Mouse (Mus musculus): Measurements from ENCODE around the gene Sel1l3.

The Sel1l3 gene

DNA sequence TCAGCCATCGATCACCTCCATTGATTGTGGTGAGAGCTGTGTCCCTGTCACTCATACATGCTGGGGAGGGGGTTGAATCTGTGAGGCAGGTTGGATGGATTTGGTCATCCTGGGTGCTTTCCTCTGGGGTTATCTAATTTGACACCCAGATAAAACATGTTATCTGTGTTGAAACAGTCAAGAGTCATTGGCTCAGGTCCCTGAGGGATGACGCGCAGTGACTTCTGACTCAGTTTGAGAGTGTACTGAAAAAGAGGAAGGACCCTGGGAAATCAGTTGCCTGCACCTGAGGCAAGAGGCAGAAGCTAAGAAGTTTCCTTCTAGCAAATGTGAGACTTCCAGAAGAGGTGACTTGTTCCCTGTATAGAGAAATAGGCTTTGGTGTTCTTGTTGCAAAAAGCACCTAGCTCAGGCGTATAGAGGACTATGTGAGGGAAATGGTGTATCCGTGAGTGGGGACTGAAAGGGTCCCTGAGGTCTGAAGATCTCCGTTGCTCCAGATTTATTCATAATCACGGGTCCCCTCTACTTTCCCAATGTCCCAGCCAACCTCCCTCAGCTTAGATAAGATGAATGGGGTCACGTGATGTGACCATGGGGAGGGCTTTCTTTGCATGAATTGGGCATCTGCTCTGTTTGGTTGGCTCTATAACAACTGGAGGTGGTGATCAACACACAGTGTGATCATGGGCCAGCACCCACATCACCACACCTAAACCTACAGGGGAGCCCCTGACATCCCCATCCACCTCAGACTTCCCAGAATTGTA lies 73.4 kb downstream of the Sel1l3 start:
- DNase-seq: no peak

DNA sequence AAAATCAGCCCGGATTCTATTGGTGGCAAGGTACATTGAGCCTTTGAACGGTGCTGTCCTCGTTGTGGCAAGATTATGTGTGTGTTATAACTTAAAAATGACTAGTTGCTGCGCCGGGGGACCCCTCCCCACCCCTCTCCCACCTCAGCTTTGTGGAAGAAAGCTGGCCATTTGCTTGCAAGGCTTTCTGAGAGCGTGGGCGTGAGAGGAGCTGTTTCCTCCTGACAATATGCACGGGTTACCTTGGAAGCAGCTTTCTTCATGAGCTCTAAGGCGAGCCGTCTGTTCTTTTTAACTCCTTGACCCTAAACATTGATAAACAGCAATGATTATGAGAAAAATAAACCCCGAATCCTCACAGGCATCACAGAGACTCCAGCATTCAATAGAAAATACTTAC lies 74.2 kb downstream of the Sel1l3 start:
- no peak for DNase-seq

DNA sequence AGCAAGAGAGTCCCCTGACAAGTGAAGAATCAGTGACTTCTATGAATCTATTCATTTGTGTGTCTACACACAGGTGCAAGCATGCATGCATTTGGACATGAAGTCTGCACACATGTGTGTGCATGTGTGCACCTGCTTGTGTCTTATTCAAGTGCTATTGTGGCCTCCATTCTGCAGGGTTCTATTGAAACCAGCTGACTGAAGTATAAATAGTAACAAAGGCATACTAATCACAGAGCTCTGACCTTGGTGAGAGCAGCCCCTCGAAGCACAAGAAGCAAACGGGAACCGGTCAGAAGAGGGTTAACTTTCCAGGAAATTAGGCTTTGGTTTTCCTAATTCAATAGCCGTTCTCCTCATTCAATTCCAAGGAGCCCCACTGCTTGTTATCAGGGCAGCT lies 74.6 kb downstream of the Sel1l3 start:
- DNase-seq: no peak

DNA sequence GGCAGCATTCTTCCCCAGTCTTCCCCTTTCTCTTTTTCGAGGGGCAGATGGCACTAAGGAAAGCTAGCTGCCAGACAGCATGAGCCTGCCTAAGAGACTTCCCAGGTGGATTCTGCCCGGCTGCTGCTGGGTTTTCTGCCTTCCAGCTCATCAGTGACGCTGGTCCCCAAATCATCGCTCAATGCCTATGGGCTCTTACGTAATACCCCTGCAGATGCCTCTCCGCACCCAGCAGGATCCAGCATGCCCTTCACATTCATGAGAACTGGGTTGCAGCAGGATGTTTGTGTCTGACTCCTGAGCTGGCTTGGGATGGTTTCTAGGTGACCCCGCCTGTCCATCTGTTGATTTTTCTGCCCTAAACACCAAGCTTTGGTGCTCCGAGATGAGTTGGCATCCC lies 75.7 kb downstream of the Sel1l3 start:
- peak; percentile 64 to 69 for DNase-seq

DNA sequence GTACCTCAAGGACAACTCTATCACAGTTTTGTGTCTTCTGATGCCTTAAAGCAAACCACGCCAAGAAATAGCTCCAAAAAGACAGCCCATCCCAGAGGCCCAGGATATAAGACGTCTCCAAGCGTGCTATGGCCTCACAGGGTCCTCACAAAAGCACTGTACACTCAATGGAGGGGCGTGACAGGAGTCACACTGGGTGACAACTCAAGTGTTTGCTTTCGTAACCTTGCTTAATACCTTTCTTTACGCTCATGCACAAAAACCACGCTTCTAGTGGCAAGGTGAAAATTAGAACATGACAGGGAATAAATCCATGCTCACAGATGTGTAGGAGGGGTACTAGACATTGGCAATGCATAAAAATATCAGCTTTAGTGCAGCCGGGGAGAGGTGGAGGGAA lies 77.7 kb downstream of the Sel1l3 start:
- DNase-seq: no peak

DNA sequence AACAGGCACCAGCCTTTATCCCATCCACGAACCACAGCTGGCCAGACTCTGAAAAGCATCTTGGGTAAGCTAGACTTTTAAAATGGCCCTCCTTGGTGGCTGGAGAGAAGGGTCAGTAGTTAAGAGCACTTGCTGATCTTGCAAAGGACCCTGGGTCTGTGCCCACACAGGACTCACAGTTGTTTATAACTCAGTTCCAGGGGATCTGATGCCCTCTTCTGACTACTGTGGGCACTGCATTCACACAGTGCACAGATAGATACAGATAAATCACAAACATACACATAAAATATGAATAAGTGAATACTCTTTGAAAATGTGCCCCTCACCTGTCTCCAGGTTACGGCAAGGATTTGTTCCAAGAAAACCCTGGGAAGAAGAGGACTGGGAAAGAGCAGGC lies 79.7 kb downstream of the Sel1l3 start:
- DNase-seq: no peak

DNA sequence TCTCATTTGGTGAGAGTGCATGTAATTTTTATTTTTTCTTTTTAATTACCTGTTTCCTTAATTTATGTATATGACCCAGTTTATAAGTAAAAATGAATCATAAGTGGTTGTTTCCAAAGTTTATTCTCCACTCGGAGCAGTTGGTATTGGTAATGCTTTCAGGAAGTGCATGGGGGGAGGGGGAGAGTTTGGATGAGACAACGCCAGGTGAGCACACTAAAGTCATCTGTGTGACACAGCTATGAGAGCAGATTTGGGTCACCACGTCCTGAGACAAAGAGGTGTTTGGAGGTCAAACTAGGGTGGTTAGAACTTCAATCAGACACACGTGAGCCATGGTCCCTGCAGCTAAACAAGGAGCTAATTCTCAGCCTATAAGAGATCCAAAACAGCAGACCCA lies 89.0 kb downstream of the Sel1l3 start:
- no peak for DNase-seq

DNA sequence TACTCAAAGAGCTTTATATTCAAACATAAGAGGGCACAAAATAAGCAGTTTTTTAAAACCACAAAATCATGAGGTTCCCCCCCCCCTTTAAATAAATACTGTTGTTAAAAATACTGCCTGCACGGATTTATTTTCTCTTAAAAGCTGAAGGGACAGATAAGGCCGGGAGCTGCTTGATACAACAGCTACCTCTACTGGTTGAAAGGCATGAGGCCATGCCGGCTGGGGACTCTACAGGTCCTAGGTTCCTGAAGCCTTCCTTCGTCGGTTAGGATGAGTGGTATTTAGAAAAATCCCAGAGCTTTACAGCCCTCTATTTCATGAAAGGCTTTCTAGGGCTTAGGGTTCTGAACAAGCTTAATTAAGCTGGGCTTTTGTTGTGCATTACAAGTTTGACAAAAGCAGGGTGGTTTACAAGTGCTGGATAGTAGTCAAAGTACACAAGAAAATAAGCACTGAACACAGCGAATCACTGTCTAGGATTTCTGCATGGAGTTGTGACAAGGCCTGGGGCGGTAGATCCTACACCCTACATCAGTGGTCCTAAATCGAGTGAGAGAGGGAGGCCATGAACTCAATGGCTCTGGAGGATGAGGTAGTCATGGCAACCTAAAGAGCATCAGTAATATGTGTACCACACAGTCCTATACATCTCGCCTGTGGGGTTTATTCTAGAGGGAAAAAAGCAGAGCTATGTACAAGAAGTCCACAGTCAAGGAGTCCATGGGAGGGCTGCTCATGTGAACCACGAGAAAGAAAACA lies 90.0 kb downstream of the Sel1l3 start:
- DNase-seq: peak; percentile 57 to 58

DNA sequence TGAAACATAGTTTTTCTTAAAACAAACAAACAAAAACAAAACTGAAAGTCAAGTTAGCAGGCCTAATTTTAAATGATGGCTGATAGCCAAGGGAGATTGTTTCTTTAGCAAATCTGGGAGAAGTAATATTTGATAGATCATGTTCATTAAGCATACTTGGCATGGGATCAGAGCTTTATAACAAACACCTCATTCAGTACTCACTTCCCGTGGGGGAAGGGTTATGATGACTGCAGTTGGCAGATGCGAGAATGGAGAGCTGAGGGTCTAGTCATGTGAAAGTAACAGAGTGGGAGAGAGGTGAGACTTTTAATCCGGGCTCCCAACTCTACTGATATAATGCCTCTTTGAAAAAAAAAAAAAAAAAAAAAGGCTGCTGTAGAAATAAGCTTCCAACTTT lies 94.0 kb downstream of the Sel1l3 start:
- no peak for DNase-seq

DNA sequence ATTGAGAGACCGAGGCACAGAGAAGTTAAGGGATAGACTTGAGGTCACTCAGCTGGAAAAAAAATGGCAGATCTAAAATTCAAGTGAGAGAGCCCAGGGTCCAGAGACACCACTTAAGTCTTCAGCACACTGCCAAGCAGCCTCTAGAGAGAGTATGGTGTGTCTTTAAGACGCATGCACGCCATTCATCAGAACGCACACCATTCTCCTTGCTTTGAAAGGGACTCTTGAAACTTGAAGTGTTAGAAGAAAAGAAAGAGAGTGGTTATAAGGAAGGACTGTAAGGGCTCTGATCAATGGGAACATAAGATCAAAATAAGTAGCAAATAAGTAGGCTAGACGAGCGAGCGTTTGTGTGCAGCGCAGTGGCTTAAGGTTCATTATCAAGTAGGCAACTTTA lies 95.5 kb downstream of the Sel1l3 start:
- DNase-seq: no peak

DNA sequence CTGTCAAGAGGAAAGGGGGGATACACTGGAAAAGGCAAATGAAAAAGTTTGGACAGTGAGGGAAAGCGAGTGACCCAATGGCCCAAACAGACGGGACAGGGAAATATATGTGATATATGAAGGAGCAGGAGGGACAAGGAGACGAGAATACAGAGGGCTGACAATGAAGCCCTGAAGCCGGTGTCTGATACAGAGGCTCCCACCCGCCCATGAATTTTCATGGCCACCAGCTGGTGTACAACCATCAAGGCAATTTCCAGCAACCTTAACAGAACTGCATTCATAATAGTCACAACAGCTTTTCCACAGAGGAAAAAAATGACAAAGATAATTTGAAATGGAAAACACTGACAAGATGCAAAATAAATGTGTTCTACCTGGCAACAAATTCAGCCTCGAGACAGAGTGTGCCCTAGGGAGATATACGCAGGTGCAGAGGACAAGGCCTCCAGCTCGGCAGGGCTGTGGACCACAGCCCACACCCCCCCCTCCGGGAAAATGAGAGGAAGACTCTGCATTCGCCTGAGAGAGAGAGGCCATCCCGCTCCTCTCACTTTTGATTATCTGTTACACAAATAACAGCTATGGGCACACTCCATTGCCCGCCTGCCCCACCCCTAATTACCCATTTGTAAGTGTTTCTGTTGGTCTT lies 99.0 kb downstream of the Sel1l3 start:
- DNase-seq: no peak

DNA sequence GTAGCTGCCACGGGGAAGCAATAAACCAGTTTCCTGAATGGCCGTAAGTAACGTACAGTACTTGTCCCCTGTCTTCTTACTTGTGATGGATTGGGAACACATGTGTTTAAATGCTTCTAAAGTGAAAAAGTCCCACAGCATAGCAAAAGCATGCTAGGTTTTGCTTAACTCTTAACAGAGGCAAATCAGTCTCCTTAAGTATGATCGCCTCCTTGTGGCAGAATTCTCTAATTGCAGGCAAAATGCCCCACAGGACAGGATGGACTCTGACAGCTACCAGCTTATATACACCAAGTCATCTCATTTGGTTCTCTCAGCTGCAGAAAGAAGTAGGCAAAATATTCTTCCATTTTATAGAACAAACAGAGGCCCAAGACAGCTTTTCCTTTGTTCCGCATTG lies 100.8 kb downstream of the Sel1l3 start:
- DNase-seq: no peak

DNA sequence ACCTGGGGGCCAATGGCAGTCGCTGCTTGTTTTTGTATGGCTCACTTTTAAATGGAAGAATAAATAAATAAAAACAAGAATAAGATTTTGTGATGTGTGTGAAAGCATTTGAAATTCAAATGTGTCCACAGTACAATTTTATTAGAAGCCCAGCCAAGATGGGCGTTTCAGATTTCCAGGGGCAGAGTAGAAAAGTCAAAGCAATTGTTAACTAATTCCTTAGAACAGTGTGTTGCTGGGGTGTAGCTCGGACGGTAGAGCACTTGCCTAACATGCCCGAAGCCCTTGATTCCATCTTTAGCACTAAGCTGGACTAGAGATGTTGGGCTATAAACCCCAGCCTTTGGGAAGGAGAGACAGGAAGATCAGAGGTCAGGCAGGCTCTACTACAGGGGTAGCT lies 102.7 kb downstream of the Sel1l3 start:
- no peak for DNase-seq

DNA sequence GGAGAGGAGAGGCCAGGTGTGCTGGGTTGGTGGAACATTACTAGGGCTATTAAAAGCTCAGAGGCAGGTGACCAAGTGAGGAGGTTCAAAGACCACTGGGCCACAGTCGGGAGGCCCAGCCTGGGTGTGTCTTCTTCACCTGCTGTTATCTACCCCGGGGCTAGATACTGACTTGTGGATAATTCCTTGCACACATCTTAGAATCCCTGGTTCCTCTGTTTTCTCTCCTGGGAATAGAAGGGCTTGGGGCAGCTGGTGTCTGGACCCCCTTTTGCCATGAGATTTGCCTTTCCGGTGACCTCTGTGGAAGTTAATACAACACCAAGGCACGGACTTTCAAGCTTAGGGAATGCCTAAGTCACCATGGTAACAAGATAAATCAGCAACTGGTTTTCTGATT lies 103.5 kb downstream of the Sel1l3 start:
- DNase-seq: no peak

DNA sequence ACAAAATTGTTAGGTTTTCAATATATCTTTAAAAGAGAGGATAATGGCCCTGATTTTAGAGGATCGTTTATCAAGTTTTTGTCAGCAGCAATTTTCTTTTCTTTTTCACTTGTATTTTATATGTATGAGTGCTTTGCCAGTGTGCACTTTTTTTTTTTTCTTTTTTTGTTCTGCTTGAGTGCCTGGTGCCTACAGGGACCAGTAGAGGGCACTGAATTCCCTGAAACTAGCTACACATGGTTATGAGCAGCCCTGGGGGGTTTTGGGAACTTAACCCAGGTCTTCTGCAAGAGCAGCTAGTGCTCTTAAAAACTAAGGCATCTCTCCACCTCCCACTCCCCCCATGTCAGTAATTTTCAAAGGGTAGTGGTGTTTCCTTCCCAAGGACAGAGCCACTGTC lies 105.1 kb downstream of the Sel1l3 start:
- DNase-seq: no peak

DNA sequence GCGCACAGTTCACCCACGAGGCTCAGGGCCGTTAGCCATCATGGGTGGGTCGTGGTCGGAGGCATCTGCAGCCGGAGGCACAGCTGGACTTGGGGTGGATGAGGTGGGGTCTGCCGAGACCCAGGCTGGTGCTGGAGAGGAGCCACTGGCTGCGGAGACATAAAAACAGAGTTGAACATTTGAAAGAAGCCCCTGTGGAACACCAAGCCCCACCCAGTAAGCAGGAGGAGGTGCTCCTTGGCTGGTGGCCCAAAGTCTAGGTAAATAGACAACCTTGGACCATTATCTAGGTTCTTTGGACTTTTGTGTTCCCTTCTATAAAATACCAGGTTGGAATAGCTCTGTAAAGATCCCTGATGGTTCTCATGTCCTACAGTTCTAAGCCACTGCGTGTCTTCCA lies 105.7 kb downstream of the Sel1l3 start:
- DNase-seq: no peak

DNA sequence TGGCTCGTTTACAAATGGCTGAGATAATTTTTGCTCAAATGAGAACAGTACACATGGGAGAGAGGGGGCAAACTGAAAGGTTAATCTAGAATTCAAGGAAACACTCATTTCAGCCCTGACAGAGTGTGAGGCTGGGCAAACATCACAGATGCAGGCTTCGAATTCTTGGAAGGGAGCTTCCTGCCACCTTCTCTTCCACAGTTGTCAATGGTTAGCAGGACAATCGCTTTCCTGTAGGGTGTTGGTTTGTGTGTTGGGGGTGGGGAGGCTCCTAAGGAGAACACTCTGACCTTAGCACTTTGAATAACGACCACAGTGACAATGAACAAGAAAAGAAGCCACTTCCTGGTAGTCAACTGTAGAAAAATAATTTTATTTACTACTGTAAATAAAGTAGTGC lies 107.0 kb downstream of the Sel1l3 start:
- no peak for DNase-seq

DNA sequence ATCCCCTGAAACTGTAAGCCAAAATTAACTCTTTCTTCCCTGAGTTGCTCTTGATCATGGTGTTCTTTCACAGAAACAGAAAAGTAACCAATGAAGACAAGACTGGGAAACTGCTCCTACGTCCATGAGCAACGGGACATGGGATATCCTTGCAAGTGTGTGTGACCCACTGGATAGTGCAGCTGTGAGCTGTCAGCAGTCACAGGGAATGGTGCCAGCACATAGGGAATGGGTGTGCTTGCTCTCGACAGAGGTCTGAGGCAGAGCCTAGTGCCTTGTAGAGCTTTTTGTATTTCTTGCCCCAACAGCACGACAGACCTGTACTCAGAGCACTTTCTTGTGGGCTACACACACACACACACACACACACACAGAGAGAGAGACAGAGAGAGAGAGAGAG lies 107.6 kb downstream of the Sel1l3 start:
- no peak for DNase-seq

DNA sequence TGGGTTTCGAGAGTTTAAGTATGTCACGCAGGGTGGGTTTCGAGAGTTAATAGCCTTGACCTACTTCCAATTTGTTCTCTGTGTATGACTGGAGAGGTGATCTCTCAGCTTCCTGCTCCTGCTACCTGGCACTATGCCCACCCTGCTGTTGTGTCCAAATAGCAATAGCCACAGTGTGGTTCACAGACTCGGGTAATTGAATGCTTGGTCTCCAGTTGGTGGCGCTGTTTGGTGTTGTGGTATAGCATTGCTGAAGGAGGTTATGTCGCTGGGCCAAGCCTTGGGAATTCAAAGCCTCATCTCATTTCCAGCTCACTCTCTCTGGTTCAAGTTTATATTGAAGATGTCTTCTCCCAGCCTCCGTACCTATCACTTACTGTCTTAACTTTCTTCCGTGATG lies 108.0 kb downstream of the Sel1l3 start:
- peak; percentile 80 to 84 for DNase-seq

DNA sequence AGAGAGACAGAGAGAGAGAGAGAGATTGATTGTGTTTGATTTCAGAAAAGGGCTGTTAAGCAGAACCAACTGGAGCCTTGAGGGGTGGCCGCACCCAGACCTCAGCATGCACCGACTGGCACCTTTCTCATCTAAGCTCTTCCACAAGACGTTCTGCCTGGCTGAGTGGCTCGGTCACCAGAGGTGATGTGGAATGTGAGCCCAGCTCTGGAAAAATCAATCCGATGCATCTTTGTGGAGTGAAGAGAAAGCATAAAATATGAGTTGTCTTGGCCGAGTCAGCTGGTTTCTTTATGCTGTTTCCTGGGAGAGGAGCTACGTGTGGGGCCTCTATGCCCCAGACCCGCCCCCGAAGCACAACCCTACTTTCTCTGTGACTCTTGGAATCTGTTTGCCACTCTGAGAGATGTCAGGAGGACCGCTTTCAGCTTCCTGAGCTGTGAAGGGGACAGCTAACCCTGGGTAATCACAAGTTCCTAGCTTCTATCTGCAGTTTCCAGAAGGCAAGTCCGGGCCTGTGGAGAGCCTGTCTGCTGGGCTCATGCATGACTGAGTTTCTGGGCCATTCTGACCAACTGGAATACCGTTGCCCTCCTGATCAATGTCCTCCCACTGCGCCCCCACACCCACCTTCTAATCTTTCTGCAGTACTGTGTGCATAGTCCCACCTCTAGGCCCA lies 109.4 kb downstream of the Sel1l3 start:
- peak in 1 of 2 experiments; percentile 34 for DNase-seq

DNA sequence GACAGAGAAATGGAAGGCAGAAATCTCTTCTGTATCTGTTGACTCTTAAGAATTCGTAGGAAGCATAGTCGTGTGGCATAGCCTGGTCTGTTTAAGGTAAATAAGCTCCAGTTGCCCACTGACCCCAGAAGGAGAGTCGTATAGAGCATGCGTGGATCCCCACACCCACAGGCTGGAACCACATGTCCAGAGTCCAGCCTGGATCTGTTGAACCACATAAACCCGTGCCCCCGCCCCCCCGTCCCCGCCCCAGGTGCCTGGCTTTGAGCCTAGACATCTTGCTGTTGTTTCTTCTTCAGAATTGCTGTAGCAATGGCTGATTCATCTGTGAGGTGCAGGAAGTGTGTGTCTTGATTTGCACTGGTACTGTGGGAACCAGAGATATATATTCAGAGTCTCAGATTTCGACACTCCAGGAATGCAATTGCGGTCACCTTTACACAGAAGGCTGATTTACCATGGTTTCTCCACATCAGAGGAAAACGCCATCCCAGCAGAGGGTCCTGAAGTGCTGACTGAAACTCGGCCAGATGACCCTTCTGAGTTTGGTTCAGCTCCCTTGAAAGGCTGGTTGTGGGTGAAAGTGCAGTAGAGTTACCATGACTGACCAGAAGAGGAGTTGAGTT lies 111.8 kb downstream of the Sel1l3 start:
- no peak for DNase-seq

DNA sequence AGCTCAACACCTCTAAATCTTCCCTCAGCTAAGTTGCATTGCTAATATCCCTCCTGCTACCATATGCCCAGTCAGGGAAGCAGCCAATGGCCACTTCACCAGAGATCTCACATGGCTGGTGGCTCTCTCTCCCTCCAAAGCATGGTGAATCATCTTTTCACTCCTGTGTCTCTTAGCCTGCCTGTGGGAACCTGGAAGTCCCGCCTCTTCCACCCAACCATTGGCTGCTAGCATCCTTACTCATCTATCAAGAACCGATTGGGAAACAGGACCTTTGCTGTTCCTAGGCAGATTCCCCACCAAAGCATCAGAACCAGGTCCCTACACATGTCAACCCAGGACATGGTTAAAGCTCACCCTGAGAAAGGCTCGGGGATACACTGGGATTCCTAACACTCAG lies 122.4 kb downstream of the Sel1l3 start:
- no peak for DNase-seq

DNA sequence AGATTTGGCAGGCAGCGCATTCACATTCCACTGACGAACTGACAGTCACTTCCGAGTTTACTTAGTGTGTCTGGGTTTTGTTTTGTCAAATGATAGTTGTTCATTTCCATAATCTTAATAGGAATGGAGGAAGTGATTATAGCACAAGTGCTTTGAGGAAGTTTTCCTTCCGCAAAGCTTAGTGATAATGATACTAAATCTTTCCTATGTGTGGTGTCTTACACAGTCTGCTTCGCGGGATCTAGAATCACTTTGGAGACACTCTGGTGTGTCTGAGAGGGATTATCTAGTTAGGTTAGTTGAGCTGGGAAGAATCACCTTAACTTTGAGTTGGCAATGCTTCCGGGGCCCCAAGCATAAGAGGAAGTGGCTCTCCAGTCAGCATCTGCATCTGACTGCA lies 126.3 kb downstream of the Sel1l3 start:
- DNase-seq: no peak
